Mouse (Mus musculus) heart, postnatal 0 days (tissue): ENCODE data around the gene Acox3.

Source experiments
- CTCF ChIP-seq: IDR thresholded peaks from 2 replicates; pipeline ENCODE4 v1.5.1; 2016; ENCODE audit warnings: antibody characterized with exemption, control low read depth, low read depth
- EP300 ChIP-seq: IDR thresholded peaks from 2 replicates; pipeline ENCODE4 v1.6.1; 2016; ENCODE audit warnings: antibody characterized with exemption, low read depth

DNA sequence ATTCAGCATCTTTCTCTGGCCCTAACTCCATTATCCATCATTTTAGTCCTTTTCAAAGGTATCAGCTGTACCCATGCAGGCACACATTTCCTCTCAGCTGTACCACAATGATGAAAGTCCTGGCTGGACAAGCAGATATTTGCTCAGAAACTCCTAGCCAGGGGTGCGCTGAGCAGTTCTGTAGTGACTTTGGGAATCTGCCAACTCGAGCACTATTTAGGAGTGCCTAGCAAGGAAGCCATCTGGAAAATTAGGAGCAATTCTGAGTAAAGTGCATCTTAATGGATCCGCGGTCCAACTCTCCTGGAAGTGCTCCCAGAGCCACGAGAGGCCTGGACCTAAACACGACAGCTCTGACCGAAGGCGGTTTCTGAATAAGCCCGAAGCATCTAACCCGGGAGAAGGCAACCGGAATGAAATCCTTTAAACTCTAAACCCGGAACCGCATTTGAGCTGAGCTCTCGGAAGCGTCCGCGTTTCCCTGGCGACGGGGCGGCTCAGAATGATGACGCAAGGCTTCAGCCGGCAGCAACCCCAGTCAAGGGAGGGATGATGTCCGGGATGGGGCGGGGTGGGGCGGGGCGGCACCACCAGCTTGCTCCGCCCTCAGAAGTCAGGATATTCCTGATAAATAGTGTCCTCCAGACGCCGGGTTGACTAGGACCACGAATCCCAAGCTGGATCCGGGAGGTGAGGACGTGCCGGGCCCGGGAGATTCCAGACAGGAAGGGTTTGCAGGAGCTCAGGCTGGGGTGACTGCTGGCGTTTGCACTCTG lies at the start of gene Acox3:
- no peak for TF ChIP-seq EP300
- TF ChIP-seq CTCF: no peak
